Mouse (Mus musculus): ENCODE data around the gene Neurod1.

GRCm38 (mm10) chr2:79421696-79422095 lies 34.9 kb downstream of the Neurod1 start:
- TF ChIP-seq POLR2A (IDR thresholded peaks at IDR 0.05; ENCODE audit: insufficient read depth, low read depth, low read length) (no peak), CTCF (IDR thresholded peaks at IDR 0.05; ENCODE audit: insufficient read depth, low read depth, low read length) (no peak)

Data from olfactory bulb, adult 2 months (tissue).